Mouse (Mus musculus) neural tube, embryonic 12.5 days (tissue): ENCODE measurements around the gene Fus. TPM values are rescaled to one million over a fixed set of nuclear protein-coding genes. Genes with fewer than 3 reads are reported as not detected.
A peak's percentile ranks its signal among the peaks of the same experiment; 100 is the strongest.

Source experiments
- ATAC-seq: fragments of 200-750 bp; cut with Nextera tagmentation; 2 replicates; pipeline ENCODE4 v1.8.0; 2017; ENCODE audit warnings: low read depth, mild to moderate bottlenecking, moderate TSS enrichment, moderate library complexity; ENCODE audit not compliant: low FRiP score
- H3K27ac ChIP-seq: fragments of 300-500 bp; sonication (generic); 2 replicates; pipeline ENCODE4 v1.5.1; 2016
- H3K27me3 ChIP-seq: fragments of 300-500 bp; sonication (generic); replicated peaks from 2 replicates; pipeline ENCODE4 v1.6.1; 2016; ENCODE audit warnings: mild to moderate bottlenecking
- H3K36me3 ChIP-seq: fragments of 300-500 bp; sonication (generic); 2 replicates; pipeline ENCODE4 v1.6.1; 2016; ENCODE audit warnings: mild to moderate bottlenecking
- H3K4me1 ChIP-seq: fragments of 300-500 bp; sonication (generic); 2 replicates; pipeline ENCODE4 v1.6.1; 2016
- H3K4me2 ChIP-seq: fragments of 300-500 bp; sonication (generic); replicated peaks from 2 replicates; pipeline ENCODE4 v1.6.1; 2016; ENCODE audit warnings: mild to moderate bottlenecking
- H3K4me3 ChIP-seq: fragments of 300-500 bp; sonication (generic); 2 replicates; pipeline ENCODE4 v1.5.1; 2016
- H3K9ac ChIP-seq: fragments of 300-500 bp; sonication (generic); 2 replicates; pipeline ENCODE4 v1.6.1; 2016; ENCODE audit warnings: mild to moderate bottlenecking
- H3K9me3 ChIP-seq: fragments of 300-500 bp; sonication (generic); 2 replicates; pipeline ENCODE4 v1.6.1; 2016; ENCODE audit warnings: mild to moderate bottlenecking
- WGBS: fragments of 180-500 bp; shearing (Covaris S2); methylation state at CpG from one replicate; pipeline ENCODE4 v1.1.7; 2016; 5-methylcytosine and 5-hydroxymethylcytosine counted together
- polyA plus RNA-seq: library from polyadenylated mRNA; unstranded; fragments of >200 nt; fragmentation: Nextera tagmentation; extraction: Ambion mirVana; gene quantifications from 2 replicates; pipeline ENCODE4 v1.2.1, GENCODE M21; 2016

Gene Fus
- polyA plus RNA-seq, 1 experiment from 2014 or later = 481 TPM

DNA sequence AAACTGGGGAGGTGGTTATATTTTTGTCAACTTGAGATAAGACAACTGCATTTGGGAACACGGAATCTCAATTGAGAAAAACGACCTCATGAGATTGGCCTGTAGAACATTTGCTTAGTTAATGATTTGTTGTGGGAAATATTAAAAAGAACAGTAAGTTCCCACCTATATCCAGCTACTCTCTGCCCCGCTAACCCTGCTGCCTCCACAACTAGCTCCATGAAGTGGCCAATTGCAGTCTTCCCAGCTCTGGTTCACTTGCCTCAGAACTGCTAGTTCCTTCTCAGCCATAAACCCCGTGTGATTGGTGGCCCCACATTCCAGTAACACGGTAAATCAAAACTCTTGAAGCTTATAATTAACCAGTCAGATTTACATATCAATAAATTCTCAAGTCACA is 7.9 kb upstream of the Fus start:
- no peaks in the 10 kb centered on the region for H3K36me3 ChIP-seq
- H3K4me1 ChIP-seq = no peaks in the 10 kb centered on the region
- H3K4me2 ChIP-seq = no peak overlapping the region
- H3K9me3 ChIP-seq = no peaks in the 10 kb centered on the region
- WGBS = 67% methylated on average over 5 of the region's 5 CpGs
- H3K9ac ChIP-seq = no peak overlapping the region
- H3K27ac ChIP-seq = no peak overlapping the region
- no peak overlapping the region for H3K4me3 ChIP-seq
- ATAC-seq = no peak
- H3K27me3 ChIP-seq = no peaks in the 10 kb centered on the region

DNA sequence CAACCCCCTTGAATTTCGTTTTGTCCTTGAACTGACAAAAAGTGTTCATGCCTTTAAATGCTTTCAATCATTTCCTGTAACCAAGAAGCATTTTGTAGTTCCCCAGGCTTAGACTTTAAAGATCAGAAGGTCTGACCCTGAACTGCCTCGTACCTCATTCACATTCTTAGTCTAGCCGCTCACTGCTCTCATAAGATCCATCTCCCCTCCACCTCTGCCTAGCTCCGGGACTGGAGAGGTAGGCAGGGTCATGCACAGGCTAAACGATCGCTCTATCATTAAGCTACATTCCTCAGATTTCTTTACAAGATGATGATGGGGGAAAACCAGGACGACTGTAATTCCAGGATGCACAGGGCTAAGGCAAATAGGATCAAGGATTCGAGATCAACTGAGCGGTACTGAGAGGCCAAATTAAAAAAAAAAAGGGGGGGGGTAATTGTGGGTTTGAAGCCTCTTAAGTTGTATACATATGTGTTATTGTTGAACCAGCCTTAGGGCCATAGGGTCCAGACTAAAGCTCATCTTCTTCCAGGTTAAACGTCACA is 812 bp upstream of the Fus start:
- H3K36me3 ChIP-seq = peaks cover 14% of the 10 kb centered on the region
- H3K4me2 ChIP-seq = peak overlapping the region; percentile 65
- H3K4me1 ChIP-seq = peaks cover 14% of the 10 kb centered on the region
- 13% methylated on average over 10 of the region's 10 CpGs for WGBS
- peak; percentile 7; the same call in 1 of the 2 replicates for ATAC-seq
- H3K9me3 ChIP-seq = no peaks in the 10 kb centered on the region
- H3K9ac ChIP-seq = peak overlapping the region; percentile 99
- H3K27me3 ChIP-seq = no peaks in the 10 kb centered on the region
- H3K27ac ChIP-seq = peak overlapping the region; percentile 95; the same call in 1 of the 2 replicates
- H3K4me3 ChIP-seq = peak overlapping the region; percentile 97

DNA sequence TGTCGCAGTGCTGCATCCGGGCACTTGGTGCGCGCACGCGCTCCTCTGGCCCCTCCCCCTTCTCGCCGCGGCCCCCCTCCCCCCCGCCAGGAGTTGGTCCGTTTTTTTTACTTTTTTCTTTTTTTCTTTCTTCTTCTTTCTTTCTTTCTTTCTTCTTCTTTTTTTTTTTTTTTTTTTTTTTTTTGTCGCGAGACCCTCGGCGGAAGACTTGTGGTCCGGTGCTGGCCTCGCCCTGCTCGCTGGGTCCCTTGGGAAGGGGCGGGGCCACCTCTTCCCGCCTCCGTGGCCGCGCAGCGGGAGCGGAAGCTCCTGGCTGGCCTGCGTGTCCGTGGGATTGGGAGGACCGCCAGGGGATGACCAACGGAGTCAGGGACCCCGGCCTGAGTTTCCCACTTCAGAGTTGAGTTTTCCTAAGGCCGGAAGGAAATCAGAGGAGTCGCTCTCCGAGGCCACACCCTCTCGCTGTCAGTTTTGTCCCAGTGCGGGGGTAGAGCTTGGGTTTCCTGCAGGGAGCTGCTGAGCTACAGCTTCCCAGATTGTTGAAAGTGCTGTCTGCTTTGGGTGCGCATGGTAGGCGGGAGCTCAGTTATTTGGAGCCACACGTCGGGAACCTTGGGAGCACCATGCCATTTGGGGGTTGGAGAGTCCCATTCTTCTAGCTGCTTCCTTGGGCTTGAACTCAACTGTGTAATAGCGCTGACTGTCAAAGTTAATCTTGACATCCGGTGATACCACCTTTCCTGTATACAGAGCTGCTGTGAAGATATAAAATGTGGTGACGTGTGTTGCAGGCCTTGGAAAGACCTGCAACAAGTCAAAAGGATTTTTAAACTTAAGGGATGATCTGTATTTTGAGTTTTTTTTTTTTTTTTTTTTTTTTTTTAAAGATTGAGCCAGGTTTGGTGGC is 918 bp downstream of the Fus start:
- H3K4me1 ChIP-seq = peaks cover 14% of the 10 kb centered on the region
- no peaks in the 10 kb centered on the region for H3K27me3 ChIP-seq
- peak overlapping the region; percentile 97 for H3K4me3 ChIP-seq
- peak; percentile 49; the same call in 1 of the 2 replicates for ATAC-seq
- under 1% methylated on average over 41 of the region's 42 CpGs for WGBS
- peak overlapping the region; percentile 99 for H3K9ac ChIP-seq
- peak overlapping the region; percentile 95 for H3K27ac ChIP-seq
- H3K36me3 ChIP-seq = peaks cover 31% of the 10 kb centered on the region
- H3K9me3 ChIP-seq = no peaks in the 10 kb centered on the region
- H3K4me2 ChIP-seq = peak overlapping the region; percentile 79

DNA sequence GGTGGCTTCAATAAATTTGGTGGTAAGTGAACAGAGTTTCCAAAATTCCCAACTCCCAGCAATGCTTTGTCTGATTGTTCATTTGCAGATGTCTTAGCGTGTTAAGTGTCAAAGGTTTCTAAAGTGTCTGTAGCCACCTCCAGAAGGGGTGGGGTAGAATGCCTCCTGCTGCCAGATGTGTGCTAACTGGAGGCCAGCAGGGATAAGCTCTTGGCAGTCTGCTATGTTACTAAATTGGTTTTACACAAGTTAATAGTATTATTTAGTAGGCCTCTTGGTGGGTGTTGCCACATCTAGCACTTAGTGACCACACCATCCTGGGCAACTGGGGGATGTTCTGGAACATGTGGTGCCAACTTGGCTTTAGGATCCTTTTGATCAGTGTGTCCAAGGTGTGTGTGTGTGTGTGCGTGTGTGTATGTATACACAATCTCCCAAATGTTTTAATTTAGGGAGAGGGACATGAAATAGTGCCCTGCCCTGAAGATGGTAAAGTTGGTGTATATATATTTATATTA is 7.2 kb downstream of the Fus start:
- Histone ChIP-seq H3K4me2 (no peak overlapping the region), H3K9ac (no peak overlapping the region), H3K36me3 (peaks cover 91% of the 10 kb centered on the region), H3K27ac (no peak overlapping the region), H3K4me1 (peaks cover 2% of the 10 kb centered on the region), H3K27me3 (no peaks in the 10 kb centered on the region), H3K4me3 (no peak overlapping the region), H3K9me3 (no peaks in the 10 kb centered on the region)
- WGBS = 90% methylated on average over 2 of the region's 2 CpGs
- no peak for ATAC-seq

DNA sequence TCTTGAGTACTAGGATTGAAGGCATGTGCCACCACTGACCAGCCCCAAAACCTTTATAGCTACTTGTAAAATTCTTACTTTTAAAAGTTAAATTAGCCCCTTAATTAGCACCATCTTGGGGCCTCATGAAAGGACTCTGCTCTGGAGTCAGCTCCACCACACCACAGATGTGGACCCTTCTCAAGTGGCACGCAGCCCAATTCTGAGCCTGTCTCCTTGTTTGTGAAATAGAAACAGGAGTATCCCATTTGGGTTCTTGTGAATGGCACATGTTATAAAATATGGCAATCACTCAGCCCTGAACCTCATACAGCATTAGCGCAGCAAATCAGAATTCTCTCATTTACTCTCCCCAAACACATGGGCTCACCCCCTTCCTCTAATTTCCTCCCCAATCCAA is 11.6 kb downstream of the Fus start:
- no peak overlapping the region for H3K27ac ChIP-seq
- no peaks in the 10 kb centered on the region for H3K4me1 ChIP-seq
- no peak overlapping the region for H3K4me2 ChIP-seq
- no peak overlapping the region for H3K9ac ChIP-seq
- H3K27me3 ChIP-seq = no peaks in the 10 kb centered on the region
- peaks cover 97% of the 10 kb centered on the region for H3K36me3 ChIP-seq
- no peak for ATAC-seq
- 94% methylated on average over 2 of the region's 2 CpGs for WGBS
- no peak overlapping the region for H3K4me3 ChIP-seq
- H3K9me3 ChIP-seq = no peaks in the 10 kb centered on the region

DNA sequence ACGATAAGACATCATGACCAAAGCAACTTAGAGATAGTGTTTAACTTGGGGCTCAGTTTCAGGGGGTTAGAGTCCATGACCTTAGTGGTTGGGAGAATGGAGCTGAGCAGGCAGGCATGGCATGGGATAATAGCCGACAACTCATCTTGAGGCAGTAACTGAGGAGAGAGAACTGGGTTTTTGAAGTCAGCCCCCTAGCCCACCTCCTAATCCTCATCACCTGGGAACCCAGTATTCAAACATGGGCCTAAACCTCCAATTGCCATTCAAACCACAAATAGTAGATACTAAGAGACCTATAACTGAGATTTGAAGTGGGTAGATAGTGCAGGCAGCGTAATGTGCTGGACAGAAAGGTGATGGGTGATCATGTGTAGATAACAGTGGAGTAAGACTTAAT is 13.3 kb downstream of the Fus start:
- Histone ChIP-seq H3K36me3 (peaks cover 98% of the 10 kb centered on the region), H3K27ac (no peak overlapping the region), H3K4me1 (no peaks in the 10 kb centered on the region), H3K9ac (no peak overlapping the region), H3K4me3 (no peak overlapping the region), H3K27me3 (no peaks in the 10 kb centered on the region), H3K4me2 (no peak overlapping the region), H3K9me3 (no peaks in the 10 kb centered on the region)
- ATAC-seq = no peak
- 94% methylated on average over 3 of the region's 3 CpGs for WGBS

DNA sequence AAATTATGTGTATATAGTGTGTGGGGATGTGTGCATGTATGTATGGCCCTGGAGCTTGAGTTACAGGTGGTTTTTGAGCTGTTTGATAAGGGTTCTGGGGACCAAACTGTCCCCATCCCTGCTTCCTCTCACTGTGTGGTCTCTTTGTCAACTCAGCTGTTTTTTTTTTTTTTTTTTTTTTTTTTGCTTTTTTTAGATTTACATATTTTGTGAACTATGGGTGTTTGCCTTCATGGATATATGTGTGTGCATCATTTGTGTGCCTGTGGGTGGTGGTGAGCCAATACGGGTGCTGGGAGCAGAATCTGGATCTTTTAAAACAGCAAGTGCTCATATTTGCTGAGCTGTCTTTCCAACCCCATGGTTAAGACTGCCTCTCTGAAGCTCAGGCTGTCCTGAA is 21.6 kb downstream of the Fus start:
- Histone ChIP-seq H3K4me3 (no peak overlapping the region), H3K9me3 (no peaks in the 10 kb centered on the region), H3K36me3 (peaks cover 62% of the 10 kb centered on the region), H3K27ac (no peak overlapping the region), H3K27me3 (no peaks in the 10 kb centered on the region), H3K4me1 (no peaks in the 10 kb centered on the region), H3K4me2 (no peak overlapping the region), H3K9ac (no peak overlapping the region)
- no peak for ATAC-seq
- WGBS = 90% methylated on average over 1 of the region's 1 CpGs

DNA sequence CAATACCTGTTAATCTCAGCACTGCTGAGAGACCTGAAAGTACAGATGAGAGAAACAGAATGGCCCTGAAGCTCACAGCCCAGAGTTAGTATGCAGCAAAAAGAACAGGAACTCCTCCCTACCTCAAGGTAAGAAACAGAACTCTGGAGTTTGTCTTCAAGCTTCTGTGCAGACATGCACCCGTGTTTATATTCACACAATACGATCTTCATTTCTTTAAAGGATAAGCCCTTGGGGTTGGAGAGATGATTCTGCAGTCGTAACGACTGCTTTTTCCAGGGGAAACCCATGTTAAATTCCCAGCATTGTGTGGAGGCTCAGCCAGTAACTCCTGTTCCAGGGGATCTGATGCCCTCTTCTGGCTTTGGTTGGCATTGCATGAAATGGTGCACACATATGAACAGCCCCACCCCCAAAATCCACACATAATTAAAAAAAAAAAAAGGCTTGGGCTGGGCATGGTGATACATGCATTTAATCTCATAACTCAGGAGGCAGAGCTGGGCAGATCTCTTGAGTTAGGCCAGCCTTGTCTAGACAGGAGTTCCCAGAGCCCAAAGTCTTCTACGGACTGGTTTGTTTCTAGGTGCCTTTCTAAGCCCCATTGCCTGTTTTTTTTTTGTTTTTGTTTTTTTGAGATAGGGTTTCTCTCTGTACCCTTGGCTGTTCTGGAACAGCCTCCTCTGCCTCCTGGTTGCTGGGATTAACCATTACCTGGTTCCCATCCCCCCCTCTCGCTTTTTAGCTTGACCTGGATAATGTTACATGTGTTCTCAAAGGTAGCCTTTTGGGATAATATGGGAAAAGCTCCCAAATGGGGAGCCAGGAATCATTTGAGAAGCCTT is 24.6 kb downstream of the Fus start:
- 57% methylated on average over 6 of the region's 6 CpGs for WGBS
- no peak for ATAC-seq

DNA sequence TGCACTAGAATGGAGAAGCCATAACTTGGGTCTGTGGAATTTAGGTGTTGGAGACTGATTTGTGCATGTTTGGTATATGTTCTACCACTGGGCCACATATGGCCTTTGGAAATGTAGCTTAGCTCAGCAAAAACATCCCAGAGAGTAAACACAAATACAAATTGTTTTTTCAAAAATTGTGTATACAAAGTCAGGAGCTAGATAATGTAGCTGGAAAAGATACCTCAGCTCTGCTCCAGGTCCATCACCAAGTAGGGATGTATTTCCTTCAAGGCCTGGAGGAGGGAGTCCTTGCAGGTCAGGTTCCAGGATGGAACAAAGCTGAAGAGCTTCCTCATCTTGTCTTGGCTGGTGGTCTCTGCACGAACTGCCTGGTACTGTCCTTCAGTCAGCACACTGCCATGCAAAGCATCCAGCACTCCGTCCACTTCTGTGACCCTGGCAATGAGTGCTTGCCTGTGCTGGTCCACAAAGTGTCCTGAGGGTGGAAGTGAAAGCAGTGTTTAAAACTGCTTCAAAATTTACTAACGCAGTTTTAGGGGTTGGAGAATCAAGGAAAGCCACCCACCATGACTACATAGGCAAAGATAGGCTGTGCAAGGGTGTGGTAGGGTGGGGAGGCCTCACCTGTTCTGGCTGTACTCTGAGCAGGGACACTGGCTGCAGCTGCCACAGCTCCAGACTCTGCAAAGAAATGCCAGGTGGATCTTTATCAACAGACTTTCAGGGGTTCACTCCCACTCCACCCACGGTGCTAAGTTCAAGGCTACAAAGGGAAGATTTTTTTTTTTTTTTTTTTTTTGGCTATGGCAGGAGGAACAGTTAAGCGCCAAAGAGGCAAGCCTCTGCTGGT is 25.5 kb downstream of the Fus start:
- H3K9ac ChIP-seq = no peak overlapping the region
- WGBS = 53% methylated on average over 5 of the region's 5 CpGs
- no peaks in the 10 kb centered on the region for H3K27me3 ChIP-seq
- H3K4me1 ChIP-seq = no peaks in the 10 kb centered on the region
- ATAC-seq = 0 out of 2 replicates have a peak, but pooled peaks have one; percentile 7
- 0 out of 2 replicates have a peak overlapping the region, but pooled peaks have one; percentile 33 for H3K4me2 ChIP-seq
- H3K9me3 ChIP-seq = no peaks in the 10 kb centered on the region
- H3K4me3 ChIP-seq = no peak overlapping the region
- peaks cover 26% of the 10 kb centered on the region; the same call in 1 of the 2 replicates for H3K36me3 ChIP-seq
- no peak overlapping the region for H3K27ac ChIP-seq

More for the DNA sequence above, 24.6 kb downstream of the Fus start:
- peaks cover 34% of the 10 kb centered on the region; the same call in 1 of the 2 replicates for H3K36me3 ChIP-seq
- H3K4me2 ChIP-seq = no peak overlapping the region
- no peaks in the 10 kb centered on the region for H3K4me1 ChIP-seq
- H3K27ac ChIP-seq = no peak overlapping the region
- H3K9me3 ChIP-seq = no peaks in the 10 kb centered on the region
- H3K9ac ChIP-seq = no peak overlapping the region
- no peak overlapping the region for H3K4me3 ChIP-seq
- no peaks in the 10 kb centered on the region for H3K27me3 ChIP-seq

DNA sequence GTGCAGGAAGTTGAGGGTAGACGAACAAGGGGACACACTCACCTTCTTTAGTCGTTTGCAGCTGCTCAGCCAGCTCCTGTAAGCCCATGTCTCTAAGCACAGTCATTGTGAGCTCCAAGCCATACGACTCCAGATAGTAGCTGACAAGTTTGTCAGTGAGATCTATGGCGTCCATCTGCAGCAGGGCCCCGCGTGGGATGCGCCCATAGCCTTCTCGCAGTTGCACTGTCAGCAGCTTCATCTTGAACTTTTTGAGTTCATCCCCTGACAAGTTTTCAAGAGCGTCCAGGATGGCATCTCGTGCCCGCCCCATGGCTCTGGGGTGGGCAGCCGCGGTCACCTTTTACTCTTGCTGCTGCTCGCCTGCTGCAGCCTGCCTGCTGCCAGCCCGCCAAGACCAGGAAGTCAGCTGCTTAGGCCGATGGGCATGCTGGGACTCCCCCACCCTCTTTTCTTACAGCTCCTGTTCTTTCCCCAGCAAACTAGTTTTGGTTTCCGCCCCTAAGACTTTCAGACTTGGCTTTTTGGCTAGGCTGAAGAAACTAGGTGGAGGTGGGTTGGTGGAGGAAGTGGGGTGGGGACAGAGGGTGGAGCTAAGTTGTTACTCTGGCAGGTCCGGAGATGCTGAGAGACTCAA is 26.2 kb downstream of the Fus start, which contains the start of gene Pycard:
Gene Pycard, minus strand, starts transcription at position 527 of the 637 bp plus-strand sequence.
- H3K4me2 ChIP-seq = peak within 1 kb of the TSS; percentile 33
- H3K9ac ChIP-seq = no peak within 1 kb of the TSS
- ATAC-seq = peak; percentile 21; the same call in 1 of the 2 replicates

More for the DNA sequence above, 26.2 kb downstream of the Fus start, which contains the start of gene Pycard:
- Histone ChIP-seq H3K27me3 (no peaks in the 10 kb centered on the region), H3K9me3 (no peaks in the 10 kb centered on the region), H3K4me1 (no peaks in the 10 kb centered on the region), H3K4me3 (no peak within 1 kb of the TSS), H3K36me3 (peaks cover 21% of the 10 kb centered on the region; the same call in 1 of the 2 replicates), H3K27ac (no peak within 1 kb of the TSS)
- WGBS = 17% methylated on average over 18 of the region's 18 CpGs
